Mouse (Mus musculus) embryonic facial prominence, embryonic 12.5 days (tissue): ENCODE measurements at regions not wholly inside any gene's neighbourhood (a gene's known extent, or its start where the extent isn't known, plus 50 kb on each side); places are given as distances from the start of the nearest gene placed in this dataset.

Source experiments
- ATAC-seq: fragments of 200-750 bp; cut with Nextera tagmentation; 2 replicates; pipeline ENCODE4 v1.8.0; 2017; ENCODE audit not compliant: insufficient number of reproducible peaks, insufficient read depth, low FRiP score, low TSS enrichment
- H3K27ac ChIP-seq: fragments of 300-500 bp; sonication (generic); 2 replicates; pipeline ENCODE4 v1.5.1; 2016; ENCODE audit warnings: mild to moderate bottlenecking
- H3K27me3 ChIP-seq: fragments of 300-500 bp; sonication (generic); 2 replicates; pipeline ENCODE4 v1.6.1; 2016; ENCODE audit warnings: mild to moderate bottlenecking, moderate library complexity
- H3K36me3 ChIP-seq: fragments of 300-500 bp; sonication (generic); 2 replicates; pipeline ENCODE4 v1.6.1; 2016; ENCODE audit warnings: mild to moderate bottlenecking
- H3K4me1 ChIP-seq: fragments of 300-500 bp; sonication (generic); 2 replicates; pipeline ENCODE4 v1.6.1; 2016
- H3K4me2 ChIP-seq: fragments of 300-500 bp; sonication (generic); replicated peaks from 2 replicates; pipeline ENCODE4 v1.6.1; 2016; ENCODE audit warnings: mild to moderate bottlenecking, moderate library complexity
- H3K4me3 ChIP-seq: fragments of 300-500 bp; sonication (generic); 2 replicates; pipeline ENCODE4 v1.5.1; 2016; ENCODE audit warnings: mild to moderate bottlenecking
- H3K9ac ChIP-seq: fragments of 300-500 bp; sonication (generic); 2 replicates; pipeline ENCODE4 v1.6.1; 2016; ENCODE audit warnings: mild to moderate bottlenecking, moderate library complexity
- H3K9me3 ChIP-seq: fragments of 300-500 bp; sonication (generic); 2 replicates; pipeline ENCODE4 v1.6.1; 2016; ENCODE audit warnings: mild to moderate bottlenecking, moderate library complexity
- WGBS: fragments of 180-500 bp; shearing (Covaris S2); methylation state at CpG from one replicate; pipeline ENCODE4 v1.1.7; 2016; 5-methylcytosine and 5-hydroxymethylcytosine counted together

- WGBS, result 100% methylated on average over 1 of the region's 1 CpGs
- no peaks in the 10 kb centered on the region for H3K9me3 ChIP-seq
- no peak for ATAC-seq
Measured at GRCm38 (mm10) chr12:96235510-96235909, 543.5 kb downstream of the Flrt2 start.

GRCm38 (mm10) chr12:96235996-96236525 is 544.0 kb downstream of the Flrt2 start:
- no peak overlapping the region for H3K27ac ChIP-seq
- 72% methylated on average over 3 of the region's 3 CpGs for WGBS
- no peak for ATAC-seq
- H3K27me3 ChIP-seq, result no peaks in the 10 kb centered on the region
- no peaks in the 10 kb centered on the region for H3K9me3 ChIP-seq
- no peaks in the 10 kb centered on the region for H3K36me3 ChIP-seq
- H3K4me3 ChIP-seq, result no peak overlapping the region
- no peaks in the 10 kb centered on the region for H3K4me1 ChIP-seq
- no peak overlapping the region for H3K9ac ChIP-seq
- H3K4me2 ChIP-seq, result no peak overlapping the region

More at GRCm38 (mm10) chr12:96235510-96235909, 543.5 kb downstream of the Flrt2 start:
- H3K27ac ChIP-seq, result no peak overlapping the region
- H3K36me3 ChIP-seq, result no peaks in the 10 kb centered on the region
- no peak overlapping the region for H3K4me3 ChIP-seq
- no peak overlapping the region for H3K4me2 ChIP-seq
- H3K27me3 ChIP-seq, result no peaks in the 10 kb centered on the region
- H3K4me1 ChIP-seq, result no peaks in the 10 kb centered on the region
- no peak overlapping the region for H3K9ac ChIP-seq

GRCm38 (mm10) chr12:96239642-96240041 is 547.6 kb downstream of the Flrt2 start:
- Histone ChIP-seq H3K9ac (no peak overlapping the region), H3K4me2 (no peak overlapping the region), H3K27ac (no peak overlapping the region), H3K4me1 (no peaks in the 10 kb centered on the region), H3K27me3 (no peaks in the 10 kb centered on the region), H3K9me3 (no peaks in the 10 kb centered on the region), H3K36me3 (no peaks in the 10 kb centered on the region), H3K4me3 (no peak overlapping the region)
- ATAC-seq, result no peak
- 43% methylated on average over 2 of the region's 2 CpGs for WGBS

- ATAC-seq, result no peak
- no peaks in the 10 kb centered on the region for H3K9me3 ChIP-seq
- no peak overlapping the region for H3K9ac ChIP-seq
- no peak overlapping the region for H3K4me2 ChIP-seq
- no peaks in the 10 kb centered on the region for H3K27me3 ChIP-seq
- no peak overlapping the region for H3K4me3 ChIP-seq
- H3K4me1 ChIP-seq, result no peaks in the 10 kb centered on the region
- H3K27ac ChIP-seq, result no peak overlapping the region
- WGBS, result 70% methylated on average over 4 of the region's 4 CpGs
- no peaks in the 10 kb centered on the region for H3K36me3 ChIP-seq
Measured at GRCm38 (mm10) chr12:96261978-96262377, 570.0 kb downstream of the Flrt2 start.

- no peak for ATAC-seq
- no peak overlapping the region for H3K27ac ChIP-seq
- H3K4me2 ChIP-seq, result no peak overlapping the region
- no peak overlapping the region for H3K9ac ChIP-seq
- no peak overlapping the region for H3K4me3 ChIP-seq
- no peaks in the 10 kb centered on the region for H3K4me1 ChIP-seq
- H3K9me3 ChIP-seq, result no peaks in the 10 kb centered on the region
- no peaks in the 10 kb centered on the region for H3K27me3 ChIP-seq
- no peaks in the 10 kb centered on the region for H3K36me3 ChIP-seq
Measured at GRCm38 (mm10) chr12:96275894-96276293, 583.9 kb downstream of the Flrt2 start.

- no peaks in the 10 kb centered on the region for H3K27me3 ChIP-seq
- no peak overlapping the region for H3K27ac ChIP-seq
- no peak for ATAC-seq
- no peak overlapping the region for H3K4me2 ChIP-seq
- 6% methylated on average over 2 of the region's 2 CpGs for WGBS
- no peaks in the 10 kb centered on the region for H3K9me3 ChIP-seq
- H3K4me1 ChIP-seq, result no peaks in the 10 kb centered on the region
- no peaks in the 10 kb centered on the region for H3K36me3 ChIP-seq
- no peak overlapping the region for H3K9ac ChIP-seq
- H3K4me3 ChIP-seq, result no peak overlapping the region
Measured at GRCm38 (mm10) chr12:96311137-96311536, 619.1 kb downstream of the Flrt2 start.

GRCm38 (mm10) chr12:96323061-96323786 is 631.2 kb downstream of the Flrt2 start:
- Histone ChIP-seq H3K36me3 (no peaks in the 10 kb centered on the region), H3K27ac (no peak overlapping the region), H3K9me3 (no peaks in the 10 kb centered on the region), H3K9ac (no peak overlapping the region), H3K4me1 (no peaks in the 10 kb centered on the region), H3K27me3 (no peaks in the 10 kb centered on the region), H3K4me2 (no peak overlapping the region), H3K4me3 (no peak overlapping the region)
- WGBS, result 76% methylated on average over 10 of the region's 10 CpGs
- no peak for ATAC-seq

- Histone ChIP-seq H3K27me3 (no peaks in the 10 kb centered on the region), H3K9me3 (no peaks in the 10 kb centered on the region), H3K9ac (no peak overlapping the region), H3K36me3 (no peaks in the 10 kb centered on the region), H3K27ac (no peak overlapping the region), H3K4me3 (no peak overlapping the region), H3K4me2 (no peak overlapping the region), H3K4me1 (no peaks in the 10 kb centered on the region)
- WGBS, result 78% methylated on average over 3 of the region's 3 CpGs
- no peak for ATAC-seq
Measured at GRCm38 (mm10) chr12:96351143-96351542, 659.1 kb downstream of the Flrt2 start.

GRCm38 (mm10) chr12:96378924-96379323 is 686.9 kb downstream of the Flrt2 start:
- H3K27me3 ChIP-seq, result no peaks in the 10 kb centered on the region
- H3K4me3 ChIP-seq, result no peak overlapping the region
- H3K27ac ChIP-seq, result no peak overlapping the region
- H3K4me2 ChIP-seq, result no peak overlapping the region
- WGBS, result 55% methylated on average over 3 of the region's 3 CpGs
- no peak overlapping the region for H3K9ac ChIP-seq
- no peaks in the 10 kb centered on the region for H3K36me3 ChIP-seq
- H3K9me3 ChIP-seq, result no peaks in the 10 kb centered on the region
- no peak for ATAC-seq
- H3K4me1 ChIP-seq, result no peaks in the 10 kb centered on the region

- Histone ChIP-seq H3K9ac (no peak overlapping the region), H3K9me3 (no peaks in the 10 kb centered on the region), H3K36me3 (no peaks in the 10 kb centered on the region), H3K27ac (no peak overlapping the region), H3K4me1 (no peaks in the 10 kb centered on the region), H3K4me3 (no peak overlapping the region), H3K27me3 (no peaks in the 10 kb centered on the region), H3K4me2 (no peak overlapping the region)
- ATAC-seq, result no peak
- 66% methylated on average over 3 of the region's 3 CpGs for whole genome bisulfite sequencing
Measured at GRCm38 (mm10) chr12:96419104-96419503, 727.1 kb downstream of the Flrt2 start.

- no peak overlapping the region for H3K27ac ChIP-seq
- no peaks in the 10 kb centered on the region for H3K4me1 ChIP-seq
- no peaks in the 10 kb centered on the region for H3K27me3 ChIP-seq
- no peaks in the 10 kb centered on the region for H3K9me3 ChIP-seq
- H3K4me2 ChIP-seq, result no peak overlapping the region
- H3K9ac ChIP-seq, result no peak overlapping the region
- no peaks in the 10 kb centered on the region for H3K36me3 ChIP-seq
- no peak overlapping the region for H3K4me3 ChIP-seq
- no peak for ATAC-seq
Measured at GRCm38 (mm10) chr12:96419567-96419966, 727.5 kb downstream of the Flrt2 start.

- Histone ChIP-seq H3K9me3 (no peaks in the 10 kb centered on the region), H3K4me1 (no peaks in the 10 kb centered on the region), H3K36me3 (no peaks in the 10 kb centered on the region), H3K27me3 (no peaks in the 10 kb centered on the region), H3K27ac (no peak overlapping the region), H3K9ac (no peak overlapping the region), H3K4me3 (no peak overlapping the region), H3K4me2 (no peak overlapping the region)
- no peak for ATAC-seq
- whole genome bisulfite sequencing, result 93% methylated on average over 3 of the region's 3 CpGs
Measured at GRCm38 (mm10) chr12:96427589-96427988, 735.6 kb downstream of the Flrt2 start.
